Mouse (Mus musculus): ENCODE data around the gene Actr5. TPM values are rescaled to one million over a fixed set of nuclear protein-coding genes. Genes with fewer than 3 reads are reported as not detected.

Actr5 gene
- polyA plus RNA-seq, 1 experiment: 9.4 TPM

DNA sequence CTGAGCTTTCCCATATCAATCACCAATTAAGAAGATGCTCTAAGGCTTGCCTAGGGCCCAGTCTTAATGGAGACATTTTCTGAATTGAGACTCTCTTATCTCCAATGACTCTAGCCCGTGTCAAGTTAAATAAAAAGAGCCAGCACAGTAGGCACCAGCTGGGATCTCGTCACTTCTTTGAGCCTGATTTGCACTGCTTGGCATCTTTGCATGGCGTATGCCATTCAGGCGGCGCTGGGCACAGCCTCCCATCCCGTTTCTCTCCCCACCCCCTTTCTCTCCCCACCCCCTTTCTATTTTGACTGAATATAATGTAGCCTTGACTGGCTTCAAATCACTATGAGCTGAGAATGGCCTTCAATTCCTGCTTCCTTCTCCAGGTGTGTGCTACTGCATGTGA is 57.0 kb downstream of the Actr5 start:
- no peak for TF ChIP-seq POLR2A (IDR thresholded peaks at IDR 0.05; ENCODE audit: borderline replicate concordance, low read depth, low read length)
- no peak for TF ChIP-seq CTCF (IDR thresholded peaks at IDR 0.05; ENCODE audit: low read depth, low read length)
- H3K4me1 ChIP-seq (ENCODE audit: control insufficient read depth, insufficient read depth, low read length): peaks cover 3% of the 10 kb centered on the region; the same call in 1 of the 2 replicates

DNA sequence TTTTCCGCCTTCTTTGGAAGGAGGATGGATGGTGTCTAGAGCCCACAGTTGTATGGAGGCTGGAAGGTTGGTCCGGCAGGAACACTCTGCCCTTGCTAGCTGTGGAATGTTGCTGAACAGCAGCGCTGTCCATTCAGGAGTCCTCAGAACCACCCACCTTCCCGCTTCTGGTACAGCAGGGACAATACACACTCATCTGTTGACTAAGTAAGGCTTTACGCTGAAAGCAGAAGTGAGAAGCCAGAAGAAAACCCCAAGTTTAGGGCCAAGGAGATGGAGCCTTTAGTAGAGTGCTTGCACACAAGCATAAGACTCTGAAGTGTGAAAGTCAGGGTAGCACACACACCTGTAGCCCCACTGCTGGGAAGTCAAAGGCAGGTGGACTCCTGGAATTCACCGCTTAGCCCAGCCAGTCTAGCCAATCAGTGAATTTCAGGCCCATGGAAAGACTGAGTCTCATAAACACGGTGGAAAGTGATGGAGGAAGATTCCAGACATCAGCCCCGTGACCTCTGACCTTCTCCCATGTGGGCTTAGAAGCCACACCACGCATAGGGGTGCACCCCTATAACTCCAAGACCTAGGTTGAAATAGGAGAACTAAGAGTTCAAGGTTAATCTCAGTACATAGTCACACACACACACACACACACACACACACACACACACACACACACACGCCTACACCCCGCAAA is 57.8 kb downstream of the Actr5 start:
- no peak overlapping the region for H3K4me3 ChIP-seq (ENCODE audit: insufficient read depth, low read length)
- TF ChIP-seq CTCF (IDR thresholded peaks at IDR 0.05; ENCODE audit: low read depth, low read length): no peak
- no peak for TF ChIP-seq POLR2A (IDR thresholded peaks at IDR 0.05; ENCODE audit: borderline replicate concordance, low read depth, low read length)
- H3K27ac ChIP-seq (ENCODE audit: insufficient read depth, low read depth, low read length): no peak overlapping the region
- H3K4me1 ChIP-seq (ENCODE audit: control insufficient read depth, insufficient read depth, low read length): peaks cover 3% of the 10 kb centered on the region; the same call in 1 of the 2 replicates

More for the DNA sequence above, 57.0 kb downstream of the Actr5 start:
- Histone ChIP-seq H3K27ac (ENCODE audit: insufficient read depth, low read depth, low read length) (no peak overlapping the region), H3K4me3 (ENCODE audit: insufficient read depth, low read length) (no peak overlapping the region)

- H3K4me1 ChIP-seq (ENCODE audit: control insufficient read depth, insufficient read depth, low read length): peaks cover 3% of the 10 kb centered on the region; the same call in 1 of the 2 replicates
- H3K4me3 ChIP-seq (ENCODE audit: insufficient read depth, low read length): no peak overlapping the region
- TF ChIP-seq CTCF (IDR thresholded peaks at IDR 0.05; ENCODE audit: low read depth, low read length) (no peak), POLR2A (IDR thresholded peaks at IDR 0.05; ENCODE audit: borderline replicate concordance, low read depth, low read length) (no peak)
- H3K27ac ChIP-seq (ENCODE audit: insufficient read depth, low read depth, low read length): no peak overlapping the region
Observed at GRCm38 (mm10) chr2:158683038-158683413, 58.3 kb downstream of the Actr5 start.

GRCm38 (mm10) chr2:158684247-158684843 is 59.7 kb downstream of the Actr5 start:
- TF ChIP-seq CTCF (IDR thresholded peaks at IDR 0.05; ENCODE audit: low read depth, low read length): no peak
- TF ChIP-seq POLR2A (IDR thresholded peaks at IDR 0.05; ENCODE audit: borderline replicate concordance, low read depth, low read length): no peak
- Histone ChIP-seq H3K27ac (ENCODE audit: insufficient read depth, low read depth, low read length) (no peak overlapping the region), H3K4me3 (ENCODE audit: insufficient read depth, low read length) (no peak overlapping the region), H3K4me1 (ENCODE audit: control insufficient read depth, insufficient read depth, low read length) (0 out of 2 replicates have a peak, but pooled peaks cover 3% of the 10 kb centered on the region)

DNA sequence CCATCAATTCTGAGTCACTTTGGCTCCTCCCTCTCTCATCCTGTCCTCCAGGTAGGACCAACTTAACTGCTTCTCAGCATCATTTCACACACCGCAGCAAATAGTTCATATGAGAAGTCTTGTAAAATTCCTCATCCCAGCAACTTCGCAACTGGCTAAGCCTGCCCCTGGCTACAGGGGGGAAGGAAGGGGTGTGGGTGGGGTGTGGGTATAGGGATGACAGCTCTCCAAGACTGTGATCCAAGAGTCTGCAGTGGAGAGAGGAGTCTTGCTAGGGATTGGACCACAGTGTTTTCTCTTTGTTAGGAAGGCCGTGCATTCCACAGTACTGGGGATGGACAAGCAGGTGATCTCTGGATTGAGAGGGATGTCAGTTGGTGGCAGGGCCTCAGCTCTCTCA is 60.2 kb downstream of the Actr5 start:
- Histone ChIP-seq H3K4me1 (ENCODE audit: control insufficient read depth, insufficient read depth, low read length) (0 out of 2 replicates have a peak, but pooled peaks cover 3% of the 10 kb centered on the region), H3K27ac (ENCODE audit: insufficient read depth, low read depth, low read length) (no peak overlapping the region), H3K4me3 (ENCODE audit: insufficient read depth, low read length) (no peak overlapping the region)

GRCm38 (mm10) chr2:158686394-158686793 is 61.7 kb downstream of the Actr5 start:
- TF ChIP-seq CTCF (IDR thresholded peaks at IDR 0.05; ENCODE audit: low read depth, low read length): no peak
- no peak for TF ChIP-seq POLR2A (IDR thresholded peaks at IDR 0.05; ENCODE audit: borderline replicate concordance, low read depth, low read length)
- Histone ChIP-seq H3K4me1 (ENCODE audit: control insufficient read depth, insufficient read depth, low read length) (0 out of 2 replicates have a peak, but pooled peaks cover 3% of the 10 kb centered on the region), H3K4me3 (ENCODE audit: insufficient read depth, low read length) (no peak overlapping the region), H3K27ac (ENCODE audit: insufficient read depth, low read depth, low read length) (no peak overlapping the region)

More for the DNA sequence above, 60.2 kb downstream of the Actr5 start:
- TF ChIP-seq POLR2A (IDR thresholded peaks at IDR 0.05; ENCODE audit: borderline replicate concordance, low read depth, low read length): no peak
- TF ChIP-seq CTCF (IDR thresholded peaks at IDR 0.05; ENCODE audit: low read depth, low read length): no peak

DNA sequence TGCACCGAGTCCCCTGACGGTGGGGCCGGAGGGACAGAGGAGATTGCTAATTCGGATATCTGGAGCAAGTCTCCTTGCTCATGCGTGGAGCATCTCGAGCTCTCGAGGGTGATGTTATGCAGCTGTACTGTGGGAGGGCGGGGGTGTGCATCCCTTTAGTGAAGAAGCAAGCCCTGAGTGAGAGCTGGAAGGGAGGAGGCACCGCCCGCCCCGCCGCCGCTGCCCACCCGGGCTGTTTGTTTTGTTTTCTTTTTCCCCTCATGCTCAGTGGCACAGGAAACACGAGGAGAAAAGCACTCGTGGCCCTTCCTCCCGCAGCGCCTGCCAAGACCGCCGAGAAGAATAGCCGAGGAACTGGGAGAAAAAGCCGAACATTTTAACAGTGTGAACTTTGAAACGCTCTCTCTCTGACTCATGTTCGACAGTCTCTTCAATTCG is 63.1 kb downstream of the Actr5 start:
- H3K27ac ChIP-seq (ENCODE audit: insufficient read depth, low read depth, low read length): no peak overlapping the region
- TF ChIP-seq POLR2A (IDR thresholded peaks at IDR 0.05; ENCODE audit: borderline replicate concordance, low read depth, low read length): no peak
- no peak for TF ChIP-seq CTCF (IDR thresholded peaks at IDR 0.05; ENCODE audit: low read depth, low read length)
- H3K4me1 ChIP-seq (ENCODE audit: control insufficient read depth, insufficient read depth, low read length): no peaks in the 10 kb centered on the region
- no peak overlapping the region for H3K4me3 ChIP-seq (ENCODE audit: insufficient read depth, low read length)

Other genes with a start within 250 kb of the Actr5 start
- gene Snhg11, start 249.2 kb upstream of the Actr5 start, polyA plus RNA-seq (2012; ENCODE audit: insufficient read depth, insufficient read length, missing spikeins): 1.2 and 1.9 TPM in 2 replicates
- gene Ralgapb, start 215.0 kb upstream of the Actr5 start, polyA plus RNA-seq (2012; ENCODE audit: insufficient read depth, insufficient read length, missing spikeins): 21.2 and 27.0 TPM in 2 replicates
- not detected in 2 replicates for gene Adig, start 122.3 kb upstream of the Actr5 start, polyA plus RNA-seq (2012; ENCODE audit: insufficient read depth, insufficient read length, missing spikeins)
- gene Arhgap40, start 112.1 kb upstream of the Actr5 start, polyA plus RNA-seq (2012; ENCODE audit: insufficient read depth, insufficient read length, missing spikeins): not detected in 2 replicates
- gene Slc32a1, start 14.1 kb upstream of the Actr5 start, polyA plus RNA-seq (2012; ENCODE audit: insufficient read depth, insufficient read length, missing spikeins): not detected in 2 replicates
- not detected in 2 replicates for gene Ppp1r16b, start 40.5 kb downstream of the Actr5 start, polyA plus RNA-seq (2012; ENCODE audit: insufficient read depth, insufficient read length, missing spikeins)
- gene Fam83d, start 143.2 kb downstream of the Actr5 start, polyA plus RNA-seq (2012; ENCODE audit: insufficient read depth, insufficient read length, missing spikeins): 5.2 and 5.6 TPM in 2 replicates
- 10.4 and 15.6 TPM in 2 replicates for gene Dhx35, start 169.9 kb downstream of the Actr5 start, polyA plus RNA-seq (2012; ENCODE audit: insufficient read depth, insufficient read length, missing spikeins)